Mouse (Mus musculus) thymus, adult 2 months (tissue): Measurements from ENCODE around the gene Cebpb.

Experiments
- CTCF ChIP-seq: fragments of 200-500 bp; IDR thresholded peaks from 2 replicates; pipeline ENCODE4 v1.5.1; 2012; ENCODE audit warnings: mild to moderate bottlenecking, control low read depth, low read length, moderate library complexity, borderline replicate concordance; ENCODE audit not compliant: control insufficient read depth, poor library complexity, insufficient read depth; ENCODE audit errors: extremely low read depth
- POLR2A ChIP-seq: fragments of 200-500 bp; IDR thresholded peaks from 2 replicates; pipeline ENCODE4 v1.6.1; 2012; ENCODE audit warnings: mild to moderate bottlenecking, low read length, control low read depth, moderate library complexity; ENCODE audit not compliant: control insufficient read depth, poor library complexity, insufficient read depth; ENCODE audit errors: extremely low read depth

GRCm38 (mm10) chr2:167678600-167678999 is 10.1 kb upstream of the Cebpb start:
- TF ChIP-seq POLR2A (no peak), CTCF (peak; percentile 45; the same call in 1 of the 2 replicates)
